Mouse (Mus musculus): ENCODE measurements at regions not wholly inside any gene's neighbourhood (a gene's known extent, or its start where the extent isn't known, plus 50 kb on each side); places are given as distances from the start of the nearest gene placed in this dataset.
A peak's percentile ranks its signal among the peaks of the same experiment; 100 is the strongest.

- Histone ChIP-seq H3K27me3 (ENCODE audit: control insufficient read depth, insufficient read depth, low read length) (no peaks in the 10 kb centered on the region), H3K4me1 (ENCODE audit: control insufficient read depth, insufficient read depth, low read length) (no peaks in the 10 kb centered on the region), H3K27ac (replicated peaks; ENCODE audit: low read depth, low read length) (no peak overlapping the region), H3K9me3 (ENCODE audit: control insufficient read depth, low read length) (no peaks in the 10 kb centered on the region), H3K4me3 (replicated peaks; ENCODE audit: low read length) (no peak overlapping the region), H3K36me3 (ENCODE audit: control insufficient read depth, insufficient read depth, low read length) (no peaks in the 10 kb centered on the region), H3K4me2 (replicated peaks; ENCODE audit: low read depth, low read length, severe bottlenecking) (no peak overlapping the region), H3K9ac (ENCODE audit: low read depth, low read length, severe bottlenecking) (no peak overlapping the region)
- DNase-seq (ENCODE audit: low spot score) (no peak), ATAC-seq (ENCODE audit: low FRiP score, low read depth) (no peak)
- no peak for TF ChIP-seq POLR2A (IDR thresholded peaks at IDR 0.05; ENCODE audit: borderline replicate concordance, extremely low read depth, insufficient read depth, insufficient read length)
- 75% methylated on average over 2 of the region's 2 CpGs for WGBS
These were observed 111.5 kb downstream of the Nr1d2 start for GRCm38 (mm10) chr14:18127385-18127784.

- TF ChIP-seq POLR2A (IDR thresholded peaks at IDR 0.05; ENCODE audit: borderline replicate concordance, extremely low read depth, insufficient read depth, insufficient read length) = no peak
- Histone ChIP-seq H3K4me2 (replicated peaks; ENCODE audit: low read depth, low read length, severe bottlenecking) (no peak overlapping the region), H3K36me3 (ENCODE audit: control insufficient read depth, insufficient read depth, low read length) (no peaks in the 10 kb centered on the region), H3K27ac (replicated peaks; ENCODE audit: low read depth, low read length) (no peak overlapping the region), H3K9me3 (ENCODE audit: control insufficient read depth, low read length) (no peaks in the 10 kb centered on the region), H3K4me3 (replicated peaks; ENCODE audit: low read length) (no peak overlapping the region), H3K4me1 (ENCODE audit: control insufficient read depth, insufficient read depth, low read length) (no peaks in the 10 kb centered on the region), H3K9ac (ENCODE audit: low read depth, low read length, severe bottlenecking) (no peak overlapping the region), H3K27me3 (ENCODE audit: control insufficient read depth, insufficient read depth, low read length) (no peaks in the 10 kb centered on the region)
- WGBS = 64% methylated on average over 3 of the region's 3 CpGs
- DNase-seq (ENCODE audit: low spot score) (no peak), ATAC-seq (ENCODE audit: low FRiP score, low read depth) (no peak)
These were observed 131.8 kb downstream of the Nr1d2 start for GRCm38 (mm10) chr14:18106901-18107789.

GRCm38 (mm10) chr14:18105606-18106005 is 133.3 kb downstream of the Nr1d2 start:
- H3K9ac ChIP-seq (ENCODE audit: low read depth, low read length, severe bottlenecking) = no peak overlapping the region
- H3K4me1 ChIP-seq (ENCODE audit: control insufficient read depth, insufficient read depth, low read length) = no peaks in the 10 kb centered on the region
- no peak for TF ChIP-seq POLR2A (IDR thresholded peaks at IDR 0.05; ENCODE audit: borderline replicate concordance, extremely low read depth, insufficient read depth, insufficient read length)
- H3K27me3 ChIP-seq (ENCODE audit: control insufficient read depth, insufficient read depth, low read length) = no peaks in the 10 kb centered on the region
- ATAC-seq (ENCODE audit: low FRiP score, low read depth) = 0 out of 2 replicates have a peak, but pooled peaks have one; percentile 34
- peak; percentile 5 for DNase-seq (ENCODE audit: low spot score)
- no peaks in the 10 kb centered on the region for H3K9me3 ChIP-seq (ENCODE audit: control insufficient read depth, low read length)
- 36% methylated on average over 1 of the region's 1 CpGs for WGBS
- H3K4me2 ChIP-seq (replicated peaks; ENCODE audit: low read depth, low read length, severe bottlenecking) = no peak overlapping the region
- H3K36me3 ChIP-seq (ENCODE audit: control insufficient read depth, insufficient read depth, low read length) = no peaks in the 10 kb centered on the region
- H3K27ac ChIP-seq (replicated peaks; ENCODE audit: low read depth, low read length) = no peak overlapping the region
- H3K4me3 ChIP-seq (replicated peaks; ENCODE audit: low read length) = no peak overlapping the region

- Histone ChIP-seq H3K27me3 (ENCODE audit: control insufficient read depth, insufficient read depth, low read length) (no peaks in the 10 kb centered on the region), H3K36me3 (ENCODE audit: control insufficient read depth, insufficient read depth, low read length) (no peaks in the 10 kb centered on the region), H3K9me3 (ENCODE audit: control insufficient read depth, low read length) (no peaks in the 10 kb centered on the region), H3K4me3 (replicated peaks; ENCODE audit: low read length) (no peak overlapping the region), H3K9ac (ENCODE audit: low read depth, low read length, severe bottlenecking) (no peak overlapping the region), H3K27ac (replicated peaks; ENCODE audit: low read depth, low read length) (no peak overlapping the region), H3K4me2 (replicated peaks; ENCODE audit: low read depth, low read length, severe bottlenecking) (no peak overlapping the region), H3K4me1 (ENCODE audit: control insufficient read depth, insufficient read depth, low read length) (no peaks in the 10 kb centered on the region)
- 67% methylated on average over 3 of the region's 3 CpGs for WGBS
- ATAC-seq (ENCODE audit: low FRiP score, low read depth) = no peak
- no peak for TF ChIP-seq POLR2A (IDR thresholded peaks at IDR 0.05; ENCODE audit: borderline replicate concordance, extremely low read depth, insufficient read depth, insufficient read length)
- DNase-seq (ENCODE audit: low spot score) = no peak
These were observed 138.7 kb downstream of the Nr1d2 start for GRCm38 (mm10) chr14:18100195-18100594.

All from limb, embryonic 14.5 days (tissue).